Mouse (Mus musculus) MEL (cell line): ENCODE measurements at regions not wholly inside any gene's neighbourhood (a gene's known extent, or its start where the extent isn't known, plus 50 kb on each side); places are given as distances from the start of the nearest gene placed in this dataset.

Source experiments
- BHLHE40 ChIP-seq: IDR thresholded peaks from 2 replicates; pipeline ENCODE4 v1.6.1; 2012; ENCODE audit warnings: low read depth, mild to moderate bottlenecking, inconsistent platforms, low read length, improper control_type of control experiment, borderline replicate concordance
- CTCF ChIP-seq, 3 experiments: IDR thresholded peaks in 2 of 3; conservative IDR thresholded peaks in 1 of 3; 2 replicates each; pipeline ENCODE4 v1.5.1; 2011 to 2012; ENCODE audit warnings: low read length in 3 of 3, low read depth in 2 of 3, mild to moderate bottlenecking in 2 of 3, improper control_type of control experiment in 1 of 3, inconsistent platforms in 1 of 3, mixed read lengths in 1 of 3, moderate library complexity in 1 of 3; ENCODE audit not compliant: control insufficient read depth in 1 of 3, insufficient read depth in 1 of 3, poor library complexity in 1 of 3, severe bottlenecking in 1 of 3
- E2F4 ChIP-seq: IDR thresholded peaks from 2 replicates; pipeline ENCODE4 v1.6.1; 2011; ENCODE audit warnings: low read depth, low read length, improper control_type of control experiment, borderline replicate concordance
- EP300 ChIP-seq, 2 experiments: IDR thresholded peaks; 2 replicates each; pipeline ENCODE4 v1.6.1; 2011; ENCODE audit warnings: improper control_type of control experiment in 2 of 2, low read length in 2 of 2, low read depth in 1 of 2, mild to moderate bottlenecking in 1 of 2
- ETS1 ChIP-seq: IDR thresholded peaks from 2 replicates; pipeline ENCODE4 v1.6.1; 2012; ENCODE audit warnings: low read depth, mild to moderate bottlenecking, inconsistent platforms, low read length, improper control_type of control experiment, moderate library complexity
- MEF2A ChIP-seq: IDR thresholded peaks from 2 replicates; pipeline ENCODE4 v1.6.1; 2014; ENCODE audit warnings: low read depth, mild to moderate bottlenecking, inconsistent platforms, low read length, improper control_type of control experiment; ENCODE audit not compliant: poor library complexity, insufficient replicate concordance, severe bottlenecking; ENCODE audit errors: extremely low read depth
- NELFE ChIP-seq: IDR thresholded peaks from 2 replicates; pipeline ENCODE4 v1.6.1; 2011; ENCODE audit warnings: low read depth, low read length, improper control_type of control experiment
- POLR2A ChIP-seq, 2 experiments: IDR thresholded peaks; 2 replicates each; pipeline ENCODE4 v1.6.1; 2011 to 2012; ENCODE audit warnings: low read length in 2 of 2, mild to moderate bottlenecking in 2 of 2, control low read depth in 1 of 2, improper control_type of control experiment in 1 of 2, low read depth in 1 of 2, moderate library complexity in 1 of 2; ENCODE audit not compliant: control insufficient read depth in 1 of 2, insufficient read depth in 1 of 2, poor library complexity in 1 of 2
- POLR2AphosphoS2 ChIP-seq: IDR thresholded peaks from 2 replicates; pipeline ENCODE4 v1.6.1; 2011; ENCODE audit warnings: low read length, improper control_type of control experiment
- SIN3A ChIP-seq: IDR thresholded peaks from 2 replicates; pipeline ENCODE4 v1.6.1; 2012; ENCODE audit warnings: low read length, improper control_type of control experiment, inconsistent platforms
- TBP ChIP-seq: IDR thresholded peaks from 2 replicates; pipeline ENCODE4 v1.8.0; 2011; ENCODE audit warnings: low read depth, low read length, improper control_type of control experiment
- ZMIZ1 ChIP-seq: IDR thresholded peaks from 2 replicates; pipeline ENCODE4 v1.6.1; 2012; ENCODE audit warnings: low read depth, mild to moderate bottlenecking, inconsistent platforms, low read length, improper control_type of control experiment, moderate library complexity

DNA sequence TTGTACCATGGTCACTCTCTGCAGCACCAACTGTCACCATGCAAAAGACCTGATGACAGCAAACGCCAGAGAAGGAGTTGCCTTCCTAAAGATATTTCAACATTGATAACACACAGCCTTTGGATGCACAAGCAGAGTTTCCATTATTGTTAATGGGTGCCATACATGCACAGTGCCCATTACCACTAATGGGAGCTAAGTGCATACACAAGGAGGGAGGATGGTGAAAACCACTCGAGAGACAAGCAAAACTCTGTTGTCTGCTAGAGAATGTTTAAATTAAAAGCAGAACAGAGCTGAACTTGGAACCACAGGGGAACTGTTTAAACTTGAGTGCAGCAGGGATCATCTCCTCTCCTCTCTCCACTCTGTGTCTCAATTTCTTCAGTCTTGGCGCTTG lies 107.2 kb upstream of the Zranb2 start:
- TF ChIP-seq E2F4 (no peak), CTCF (IDR thresholded peaks at IDR 0.05 in 2 of 3, conservative IDR thresholded peaks at IDR 0.05 in 1 of 3; ENCODE audit: control insufficient read depth in 1 of 3, insufficient read depth in 1 of 3, low read depth in 2 of 3, low read length in 3 of 3, poor library complexity in 1 of 3, severe bottlenecking in 1 of 3) (no peak), TBP (no peak), SIN3A (no peak), POLR2AphosphoS2 (no peak), NELFE (no peak), POLR2A (IDR thresholded peaks at IDR 0.05; ENCODE audit: control insufficient read depth in 1 of 2, insufficient read depth in 1 of 2, low read depth in 1 of 2, low read length in 2 of 2, poor library complexity in 1 of 2) (no peak), ETS1 (no peak), ZMIZ1 (no peak), EP300 (IDR thresholded peaks at IDR 0.05; ENCODE audit: low read depth in 1 of 2, low read length in 2 of 2) (no peak), MEF2A (no peak), BHLHE40 (no peak)
